Mouse (Mus musculus): ENCODE results near the gene Fam129a. TPM values are rescaled to one million over a fixed set of nuclear protein-coding genes. Genes with fewer than 3 reads are reported as not detected.

Fam129a gene
- total and polyA plus RNA-seq, 2 experiments from 2014 or later, result 0.75 to 2.9 TPM

- H3K9me3 ChIP-seq (ENCODE audit: low read length), result no peaks in the 10 kb centered on the region
- TF ChIP-seq CTCF (IDR thresholded peaks at IDR 0.05; ENCODE audit: low read depth), result no peak
- no peak for ATAC-seq
- WGBS, result 86% methylated on average over 7 of the region's 7 CpGs
- H3K4me1 ChIP-seq (ENCODE audit: insufficient read depth), result no peaks in the 10 kb centered on the region
- no peak overlapping the region for H3K27ac ChIP-seq (ENCODE audit: low read depth, low read length)
- H3K9ac ChIP-seq, result no peak overlapping the region
- no peaks in the 10 kb centered on the region for H3K36me3 ChIP-seq (ENCODE audit: insufficient read depth)
- H3K4me3 ChIP-seq (ENCODE audit: low read depth, low read length), result no peak overlapping the region
- DNase-seq, result no peak
- no peaks in the 10 kb centered on the region for H3K27me3 ChIP-seq (ENCODE audit: insufficient read depth, low read length)
- no peak overlapping the region for H3K4me2 ChIP-seq (ENCODE audit: low read depth)
Measured at GRCm38 (mm10) chr1:151616555-151617205, 45.7 kb downstream of the Fam129a start.

- 82% methylated on average over 3 of the region's 3 CpGs for WGBS
- Histone ChIP-seq H3K27me3 (ENCODE audit: insufficient read depth, low read length) (no peaks in the 10 kb centered on the region), H3K9me3 (ENCODE audit: low read length) (no peaks in the 10 kb centered on the region), H3K36me3 (ENCODE audit: insufficient read depth) (no peaks in the 10 kb centered on the region), H3K4me1 (ENCODE audit: insufficient read depth) (no peaks in the 10 kb centered on the region), H3K9ac (no peak overlapping the region), H3K27ac (ENCODE audit: low read depth, low read length) (no peak overlapping the region), H3K4me3 (ENCODE audit: low read depth, low read length) (no peak overlapping the region), H3K4me2 (ENCODE audit: low read depth) (no peak overlapping the region)
- DNase-seq (no peak), ATAC-seq (no peak)
- TF ChIP-seq CTCF (IDR thresholded peaks at IDR 0.05; ENCODE audit: low read depth), result no peak
Measured at GRCm38 (mm10) chr1:151618251-151618650, 47.3 kb downstream of the Fam129a start.

- no peak for ATAC-seq
- no peak for DNase-seq
- H3K4me3 ChIP-seq (ENCODE audit: low read depth, low read length), result no peak overlapping the region
- H3K9me3 ChIP-seq (ENCODE audit: low read length), result no peaks in the 10 kb centered on the region
- no peak overlapping the region for H3K27ac ChIP-seq (ENCODE audit: low read depth, low read length)
- WGBS, result 59% methylated on average over 8 of the region's 8 CpGs
- H3K27me3 ChIP-seq (ENCODE audit: insufficient read depth, low read length), result no peaks in the 10 kb centered on the region
- no peak overlapping the region for H3K4me2 ChIP-seq (ENCODE audit: low read depth)
- H3K36me3 ChIP-seq (ENCODE audit: insufficient read depth), result no peaks in the 10 kb centered on the region
- H3K4me1 ChIP-seq (ENCODE audit: insufficient read depth), result no peaks in the 10 kb centered on the region
- no peak for TF ChIP-seq CTCF (IDR thresholded peaks at IDR 0.05; ENCODE audit: low read depth)
- no peak overlapping the region for H3K9ac ChIP-seq
Measured at GRCm38 (mm10) chr1:151619281-151619711, 48.3 kb downstream of the Fam129a start.

- no peak for TF ChIP-seq CTCF (IDR thresholded peaks at IDR 0.05; ENCODE audit: low read depth)
- no peak overlapping the region for H3K9ac ChIP-seq
- H3K27me3 ChIP-seq (ENCODE audit: insufficient read depth, low read length), result no peaks in the 10 kb centered on the region
- no peak overlapping the region for H3K4me3 ChIP-seq (ENCODE audit: low read depth, low read length)
- no peak overlapping the region for H3K4me2 ChIP-seq (ENCODE audit: low read depth)
- no peaks in the 10 kb centered on the region for H3K9me3 ChIP-seq (ENCODE audit: low read length)
- DNase-seq, result no peak
- no peaks in the 10 kb centered on the region for H3K4me1 ChIP-seq (ENCODE audit: insufficient read depth)
- H3K36me3 ChIP-seq (ENCODE audit: insufficient read depth), result no peaks in the 10 kb centered on the region
- no peak for ATAC-seq
- no peak overlapping the region for H3K27ac ChIP-seq (ENCODE audit: low read depth, low read length)
Measured at GRCm38 (mm10) chr1:151620730-151621129, 49.7 kb downstream of the Fam129a start.

- no peak for ATAC-seq
- no peak for DNase-seq
- H3K4me3 ChIP-seq (ENCODE audit: low read depth, low read length), result no peak overlapping the region
Measured at GRCm38 (mm10) chr1:151624442-151625226, 53.6 kb downstream of the Fam129a start.

GRCm38 (mm10) chr1:151625260-151625659, 54.3 kb downstream of the Fam129a start:
- TF ChIP-seq CTCF (IDR thresholded peaks at IDR 0.05; ENCODE audit: low read depth), result no peak
- Histone ChIP-seq H3K27ac (ENCODE audit: low read depth, low read length) (no peak overlapping the region), H3K27me3 (ENCODE audit: insufficient read depth, low read length) (no peaks in the 10 kb centered on the region), H3K4me2 (ENCODE audit: low read depth) (no peak overlapping the region), H3K9ac (no peak overlapping the region), H3K9me3 (ENCODE audit: low read length) (no peaks in the 10 kb centered on the region), H3K4me3 (ENCODE audit: low read depth, low read length) (no peak overlapping the region), H3K36me3 (ENCODE audit: insufficient read depth) (no peaks in the 10 kb centered on the region), H3K4me1 (ENCODE audit: insufficient read depth) (0 out of 2 replicates have a peak, but pooled peaks cover 4% of the 10 kb centered on the region)
- WGBS, result 69% methylated on average over 4 of the region's 4 CpGs
- DNase-seq, result no peak
- ATAC-seq, result no peak

More at GRCm38 (mm10) chr1:151624442-151625226, 53.6 kb downstream of the Fam129a start:
- WGBS, result 82% methylated on average over 3 of the region's 3 CpGs
- no peaks in the 10 kb centered on the region for H3K9me3 ChIP-seq (ENCODE audit: low read length)
- no peaks in the 10 kb centered on the region for H3K27me3 ChIP-seq (ENCODE audit: insufficient read depth, low read length)
- H3K27ac ChIP-seq (ENCODE audit: low read depth, low read length), result no peak overlapping the region
- no peaks in the 10 kb centered on the region for H3K36me3 ChIP-seq (ENCODE audit: insufficient read depth)
- no peak overlapping the region for H3K4me2 ChIP-seq (ENCODE audit: low read depth)
- no peak overlapping the region for H3K9ac ChIP-seq
- H3K4me1 ChIP-seq (ENCODE audit: insufficient read depth), result 0 out of 2 replicates have a peak, but pooled peaks cover 4% of the 10 kb centered on the region
- no peak for TF ChIP-seq CTCF (IDR thresholded peaks at IDR 0.05; ENCODE audit: low read depth)

- 76% methylated on average over 2 of the region's 2 CpGs for WGBS
Measured at GRCm38 (mm10) chr1:151625690-151626089, 54.7 kb downstream of the Fam129a start.

More at GRCm38 (mm10) chr1:151625690-151626089, 54.7 kb downstream of the Fam129a start:
- no peak for TF ChIP-seq CTCF (IDR thresholded peaks at IDR 0.05; ENCODE audit: low read depth)
- Histone ChIP-seq H3K9ac (no peak overlapping the region), H3K4me3 (ENCODE audit: low read depth, low read length) (no peak overlapping the region), H3K4me2 (ENCODE audit: low read depth) (no peak overlapping the region), H3K4me1 (ENCODE audit: insufficient read depth) (0 out of 2 replicates have a peak, but pooled peaks cover 4% of the 10 kb centered on the region), H3K9me3 (ENCODE audit: low read length) (no peaks in the 10 kb centered on the region), H3K27me3 (ENCODE audit: insufficient read depth, low read length) (no peaks in the 10 kb centered on the region), H3K36me3 (ENCODE audit: insufficient read depth) (no peaks in the 10 kb centered on the region), H3K27ac (ENCODE audit: low read depth, low read length) (no peak overlapping the region)
- ATAC-seq, result no peak
- no peak for DNase-seq

Measured in forebrain, postnatal 0 days (tissue).